Mouse (Mus musculus) adrenal gland, postnatal 36 days (tissue): ENCODE results near the gene Adgrf3. TPM values are rescaled to one million over a fixed set of nuclear protein-coding genes. Genes with fewer than 3 reads are reported as not detected.
"Not testable (repeated sequence)": the region's sequence is repeated elsewhere in the genome, so short reads cannot be mapped to it uniquely, and the experiment has no call there.

Experiments used
- DNase-seq, 2 experiments: peaks; one replicate each; pipeline ENCODE4 v3.0.0; 2021; ENCODE audit warnings: mixed read lengths in 1 of 2
- long read RNA-seq, 2 experiments: library from polyadenylated mRNA; stranded (forward); transcript quantifications; one replicate each; pipeline ENCODE4 v2.0.0; 2021; ENCODE audit warnings: borderline sequencing depth in 2 of 2
- total RNA-seq, 2 experiments: library from RNA; stranded (reverse); gene quantifications; 2 replicates each; pipeline ENCODE4 v1.2.3; 2021

The Adgrf3 gene
- not detected for total RNA-seq
- long read RNA-seq, experiment 1 = 0 reads
- long read RNA-seq, experiment 2 = 0 reads

GRCm38 (mm10) chr5:30205493-30205892 lies at the start of gene Adgrf3:
Gene Adgrf3 (minus strand): TSS chr5:30205722.
- no peak for DNase-seq

GRCm38 (mm10) chr5:30247666-30248065 lies 42.1 kb upstream of the Adgrf3 start:
- DNase-seq = peak in 1 of 2 experiments; percentile 11

- no peak for DNase-seq
Observed at GRCm38 (mm10) chr5:30245861-30246416, 40.4 kb upstream of the Adgrf3 start.

GRCm38 (mm10) chr5:30243741-30244140 lies 38.2 kb upstream of the Adgrf3 start:
- peak; percentile 8 to 37 for DNase-seq

- DNase-seq = peak in 1 of 2 experiments; percentile 13
Observed at GRCm38 (mm10) chr5:30242410-30242809, 36.9 kb upstream of the Adgrf3 start.

- DNase-seq = no peak
Observed at GRCm38 (mm10) chr5:30240552-30240951, 35.0 kb upstream of the Adgrf3 start.

- no peak for DNase-seq
Observed at GRCm38 (mm10) chr5:30238533-30238932, 33.0 kb upstream of the Adgrf3 start.

GRCm38 (mm10) chr5:30235641-30236126 lies 30.2 kb upstream of the Adgrf3 start:
- no peak for DNase-seq

- DNase-seq = no peak
Observed at GRCm38 (mm10) chr5:30233979-30234378, 28.5 kb upstream of the Adgrf3 start.

GRCm38 (mm10) chr5:30233042-30233441 lies 27.5 kb upstream of the Adgrf3 start:
- DNase-seq = peak; percentile 9 to 17

GRCm38 (mm10) chr5:30232271-30232971 lies 26.9 kb upstream of the Adgrf3 start, which contains the start of gene Selenoi:
Gene Selenoi (plus strand): TSS chr5:30232581.
- DNase-seq = peak; percentile 99

- DNase-seq = no peak
Observed at GRCm38 (mm10) chr5:30231891-30232270, 26.4 kb upstream of the Adgrf3 start.

- peak in 1 of 2 experiments; percentile 9 for DNase-seq
Observed at GRCm38 (mm10) chr5:30230901-30231300, 25.4 kb upstream of the Adgrf3 start.

GRCm38 (mm10) chr5:30222681-30223080 lies 17.2 kb upstream of the Adgrf3 start:
- no peak for DNase-seq

GRCm38 (mm10) chr5:30220666-30221065 lies 15.1 kb upstream of the Adgrf3 start:
- DNase-seq = no peak

GRCm38 (mm10) chr5:30219715-30220114 lies 14.2 kb upstream of the Adgrf3 start:
- DNase-seq = no peak

- no peak for DNase-seq
Observed at GRCm38 (mm10) chr5:30215970-30216369, 10.4 kb upstream of the Adgrf3 start.

- DNase-seq = peak; percentile 64 to 78
Observed at GRCm38 (mm10) chr5:30214889-30215288, 9.4 kb upstream of the Adgrf3 start.

- not testable (repeated sequence) for DNase-seq
Observed at GRCm38 (mm10) chr5:30210758-30211157, 5.2 kb upstream of the Adgrf3 start.

GRCm38 (mm10) chr5:30207276-30207675 lies 1.8 kb upstream of the Adgrf3 start:
- peak in 1 of 2 experiments; percentile 34 for DNase-seq

GRCm38 (mm10) chr5:30205034-30205433 lies 488 bp downstream of the Adgrf3 start:
- no peak for DNase-seq

GRCm38 (mm10) chr5:30204441-30204840 lies 1.1 kb downstream of the Adgrf3 start:
- no peak for DNase-seq

GRCm38 (mm10) chr5:30203216-30203885 lies 2.2 kb downstream of the Adgrf3 start:
- DNase-seq = no peak
